Mouse (Mus musculus) lung, postnatal 25 days (tissue): ENCODE data around the gene Thsd4.
A peak's percentile ranks its signal among the peaks of the same experiment; 100 is the strongest.
"Not testable (repeated sequence)": the region's sequence is repeated elsewhere in the genome, so short reads cannot be mapped to it uniquely, and the experiment has no call there.

Source experiments
- DNase-seq: peaks from one replicate; pipeline ENCODE4 v3.0.0; 2022; ENCODE audit warnings: low spot score

Thsd4 gene

GRCm38 (mm10) chr9:60307469-60307868, 214.4 kb downstream of the Thsd4 start:
- no peak for DNase-seq

GRCm38 (mm10) chr9:60306241-60306640, 215.6 kb downstream of the Thsd4 start:
- peak; percentile 37 for DNase-seq

GRCm38 (mm10) chr9:60305204-60305840, 216.5 kb downstream of the Thsd4 start:
- no peak for DNase-seq

GRCm38 (mm10) chr9:60296276-60296675, 225.6 kb downstream of the Thsd4 start:
- no peak for DNase-seq

GRCm38 (mm10) chr9:60295199-60295598, 226.6 kb downstream of the Thsd4 start:
- no peak for DNase-seq

DNA sequence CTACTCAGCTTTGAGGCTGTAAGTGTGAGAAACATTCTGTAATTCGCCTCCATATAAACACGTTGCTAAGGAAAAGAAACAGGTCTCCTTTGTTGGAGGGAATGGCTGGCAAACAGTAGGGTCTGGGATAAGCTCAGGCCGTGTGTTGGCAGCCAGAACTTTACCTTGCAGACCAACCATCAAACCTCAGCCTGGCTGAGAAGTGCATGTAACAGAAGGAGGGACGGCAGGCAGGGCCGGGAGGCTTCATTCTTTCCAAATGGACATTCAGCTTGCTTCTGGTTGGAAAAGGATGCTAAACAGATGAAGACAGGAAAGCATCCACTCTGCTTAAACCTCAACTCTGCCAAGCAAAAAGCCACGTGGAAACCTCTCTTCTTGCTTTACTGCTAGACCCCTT, 228.7 kb downstream of the Thsd4 start:
- DNase-seq, result no peak

GRCm38 (mm10) chr9:60290780-60291179, 231.1 kb downstream of the Thsd4 start:
- DNase-seq, result no peak

DNA sequence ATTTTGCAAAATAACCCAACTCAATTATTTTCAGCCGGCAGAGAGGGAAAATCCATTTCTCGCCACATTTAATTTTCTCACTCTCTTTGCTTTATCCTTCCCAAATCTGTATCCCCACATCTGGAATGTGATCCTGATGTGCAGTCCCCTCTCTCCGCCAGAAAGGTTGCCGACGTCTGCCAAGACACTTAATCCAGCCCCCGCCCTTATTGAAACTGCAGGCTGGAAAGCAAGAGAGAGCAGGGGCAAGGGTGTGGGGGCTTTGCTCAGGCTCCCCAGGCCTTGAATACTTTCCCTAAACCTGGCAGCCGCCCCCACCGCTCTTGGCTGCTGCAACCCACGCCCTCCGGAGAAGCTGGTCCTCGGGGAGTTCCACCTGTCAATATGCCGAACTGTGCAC, 233.1 kb downstream of the Thsd4 start:
- DNase-seq, result no peak

- no peak for DNase-seq
Measured at GRCm38 (mm10) chr9:60286390-60286789, 235.5 kb downstream of the Thsd4 start.

DNA sequence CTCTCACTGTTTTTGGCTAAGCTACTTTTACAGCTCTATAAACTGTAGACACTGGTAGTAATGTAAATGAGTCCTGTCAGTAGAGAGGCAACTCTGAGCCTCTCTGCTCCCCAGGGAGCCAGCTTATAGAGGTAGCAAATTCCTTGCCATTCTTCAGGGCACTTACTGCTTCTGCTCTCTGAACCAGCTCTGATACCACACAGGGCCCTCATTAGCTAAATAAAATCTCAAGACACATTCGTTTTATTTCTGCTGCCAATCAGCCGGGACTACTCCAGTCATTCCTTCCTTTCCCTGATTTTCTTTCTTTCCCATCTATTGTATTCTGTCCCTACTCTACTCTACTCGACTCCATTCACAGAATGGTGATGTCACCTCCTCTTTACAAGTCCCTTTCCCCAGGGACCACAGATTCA, 236.8 kb downstream of the Thsd4 start:
- no peak for DNase-seq

DNA sequence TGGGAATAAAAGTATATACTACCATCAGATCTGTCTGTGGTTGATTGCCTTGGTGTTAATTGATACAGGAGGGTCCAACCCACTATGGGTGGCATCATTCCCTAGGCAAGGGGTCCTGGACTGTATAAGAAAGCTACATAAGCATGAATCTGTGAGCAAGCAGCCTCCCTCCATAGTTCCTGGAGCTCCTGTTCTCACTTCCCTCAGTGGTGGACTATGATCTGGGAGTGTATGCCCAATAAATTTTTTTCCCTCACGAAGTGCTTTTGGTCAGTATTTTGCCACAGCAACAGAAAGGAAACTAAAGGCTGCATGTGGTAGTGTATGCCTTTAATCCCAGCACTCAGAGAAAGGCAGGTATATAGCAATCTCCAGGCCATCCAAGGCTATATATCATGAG, 237.5 kb downstream of the Thsd4 start:
- no peak for DNase-seq

- no peak for DNase-seq
Measured at GRCm38 (mm10) chr9:60283546-60283945, 238.3 kb downstream of the Thsd4 start.

DNA sequence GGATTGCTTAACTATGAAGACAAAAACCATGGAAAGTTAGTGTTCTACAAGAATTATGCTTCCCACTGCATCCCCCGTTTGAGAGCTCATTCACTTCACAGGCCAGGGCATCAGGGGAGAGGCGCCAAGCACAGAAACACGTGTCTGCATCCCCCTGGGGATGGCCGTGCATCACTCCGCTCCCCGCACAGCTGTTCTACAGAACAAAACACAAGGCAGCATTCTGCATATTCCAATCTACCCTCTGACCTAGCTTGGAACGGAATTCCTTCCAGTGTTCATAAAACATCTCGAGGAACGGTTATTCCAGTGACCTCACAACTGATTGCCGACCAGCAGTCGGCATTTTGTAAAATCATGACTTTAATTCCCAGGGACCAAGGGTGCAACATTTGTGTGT, 240.6 kb downstream of the Thsd4 start:
- DNase-seq, result peak; percentile 24

GRCm38 (mm10) chr9:60280786-60281185, 241.1 kb downstream of the Thsd4 start:
- DNase-seq, result no peak

DNA sequence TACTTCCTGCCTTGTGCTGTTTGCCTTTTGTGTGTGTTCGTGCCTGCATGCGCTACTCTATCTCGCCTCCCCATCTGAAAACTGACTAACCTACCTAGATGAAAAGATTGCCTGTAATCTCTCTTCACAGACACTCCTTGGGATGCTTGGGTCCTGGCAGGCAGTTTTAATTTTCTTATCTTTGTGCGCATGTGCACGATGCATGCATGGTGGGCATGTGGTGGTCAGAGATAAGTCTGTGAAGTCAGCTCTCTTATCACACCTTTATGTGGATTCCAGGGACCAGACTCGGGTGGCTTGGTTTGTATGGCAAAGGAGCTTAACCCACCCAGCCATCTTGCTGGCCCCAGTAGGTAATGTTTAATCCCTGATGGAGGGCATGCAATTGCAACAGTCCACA, 242.3 kb downstream of the Thsd4 start:
- DNase-seq, result no peak

GRCm38 (mm10) chr9:60276351-60276750, 245.5 kb downstream of the Thsd4 start:
- DNase-seq, result no peak

DNA sequence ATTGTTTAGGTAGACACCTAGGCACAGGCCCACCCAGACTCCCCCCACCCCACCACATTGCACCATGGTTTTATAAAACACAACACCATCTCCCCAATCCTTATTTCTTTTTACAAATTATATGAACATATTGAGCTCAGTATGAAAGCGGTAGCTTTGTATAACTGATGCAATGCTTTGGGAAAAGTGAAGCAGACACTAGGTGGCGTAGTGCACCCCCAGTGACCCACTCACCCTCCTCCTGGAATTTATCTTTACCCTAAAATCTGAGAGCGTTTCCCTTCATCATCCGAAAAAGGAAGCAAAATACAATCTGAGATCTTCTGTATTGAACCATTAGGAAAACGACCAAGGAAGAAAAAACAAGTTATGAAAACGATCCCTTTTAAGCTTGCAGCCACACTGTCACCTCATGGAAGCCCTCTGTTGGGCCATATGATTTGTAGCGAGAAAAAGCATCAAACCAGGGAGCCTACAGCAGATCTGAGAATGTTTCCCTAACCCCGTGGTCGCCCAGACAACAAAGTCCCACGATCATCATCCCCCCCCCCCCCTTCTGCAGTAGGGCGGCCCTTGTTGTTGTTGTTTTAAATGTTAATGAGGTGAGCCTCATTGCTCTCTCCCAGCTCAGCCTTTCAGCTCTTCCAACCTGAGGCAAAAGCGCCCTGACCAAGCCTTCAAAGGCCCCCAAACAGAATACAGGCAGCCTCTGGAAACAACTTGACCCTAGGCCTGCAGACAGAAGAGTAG, 246.3 kb downstream of the Thsd4 start:
- no peak for DNase-seq

- no peak for DNase-seq
Measured at GRCm38 (mm10) chr9:60274503-60274902, 247.3 kb downstream of the Thsd4 start.

DNA sequence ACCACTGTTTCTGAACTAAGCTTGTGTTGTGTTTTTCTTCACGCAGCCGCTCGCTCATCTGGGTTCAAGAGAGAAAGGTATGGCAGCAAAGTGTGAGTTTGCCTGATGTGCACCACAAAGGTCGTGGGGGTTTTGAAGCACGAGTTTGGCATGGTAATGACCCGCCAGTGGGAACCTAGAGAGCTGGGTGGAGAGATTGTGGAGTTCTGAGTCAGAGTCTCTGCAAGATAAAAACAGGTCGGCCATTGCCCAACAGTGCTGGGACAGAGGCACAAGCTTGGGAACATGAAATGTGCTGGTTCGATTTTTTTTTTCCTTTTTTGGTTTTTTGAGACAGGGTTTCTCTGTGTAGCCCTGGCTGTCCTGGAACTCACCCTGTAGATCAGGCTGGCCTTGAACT, 249.5 kb downstream of the Thsd4 start:
- DNase-seq, result not testable (repeated sequence)

- no peak for DNase-seq
Measured at GRCm38 (mm10) chr9:60271940-60272339, 249.9 kb downstream of the Thsd4 start.

DNA sequence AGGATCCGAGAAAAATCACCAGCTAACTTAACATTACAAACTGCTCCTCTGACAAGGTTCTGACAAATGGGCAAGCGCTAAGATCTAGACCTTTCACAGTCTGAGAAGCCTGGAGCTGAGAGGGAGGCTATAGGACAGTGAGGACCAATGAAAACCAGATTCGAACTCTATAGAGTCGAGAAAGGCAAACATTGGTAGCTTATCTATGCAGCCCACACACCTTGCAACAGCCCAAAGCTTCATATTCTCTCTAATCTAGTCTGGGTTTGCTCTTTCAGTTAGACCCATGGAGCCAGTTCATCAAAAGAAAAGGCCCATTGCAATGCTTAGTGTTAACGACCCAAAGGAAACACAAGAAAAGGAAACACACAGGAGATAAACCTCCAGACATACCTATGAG, 252.0 kb downstream of the Thsd4 start:
- no peak for DNase-seq

- DNase-seq, result no peak
Measured at GRCm38 (mm10) chr9:60267273-60267626, 254.6 kb downstream of the Thsd4 start.

DNA sequence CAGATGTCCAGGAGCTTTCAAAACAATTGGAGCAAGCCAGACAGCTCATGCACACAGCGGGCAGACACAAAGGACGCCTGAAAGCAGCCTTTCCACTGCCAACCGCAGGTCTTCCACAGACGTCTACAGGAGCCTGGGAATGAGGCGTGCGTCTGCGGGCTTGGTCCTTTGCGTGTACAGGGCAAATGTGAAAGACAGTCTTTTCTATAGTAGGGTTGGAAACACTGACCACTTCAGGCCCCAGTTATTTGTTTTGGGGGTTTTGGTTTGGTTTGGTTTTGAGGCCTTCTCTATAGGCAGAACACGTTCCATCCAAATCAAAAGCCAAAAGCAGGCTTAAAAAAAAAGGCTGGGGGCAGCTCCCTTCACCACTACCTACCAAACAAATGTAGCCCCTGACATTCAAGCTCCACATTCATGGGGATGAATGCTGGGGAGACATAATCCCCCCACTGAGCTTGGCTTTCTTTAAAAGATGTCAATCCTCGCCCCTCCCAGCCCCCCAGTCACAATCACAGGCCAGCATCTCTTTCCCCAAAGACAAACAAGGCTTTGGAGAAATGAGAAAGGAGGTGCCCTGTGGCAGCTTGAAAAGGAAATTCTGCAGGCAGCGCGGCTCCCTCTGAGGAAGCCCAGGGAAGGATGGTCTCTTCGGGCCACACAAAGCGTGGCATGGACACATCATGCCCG, 255.1 kb downstream of the Thsd4 start:
- DNase-seq, result no peak
